Mouse (Mus musculus) telencephalon, adult 2 months (tissue): ENCODE measurements around the gene Usp5.
A peak's percentile ranks its signal among the peaks of the same experiment; 100 is the strongest.
"Not testable (repeated sequence)": the region's sequence is repeated elsewhere in the genome, so short reads cannot be mapped to it uniquely, and the experiment has no call there.

Experiments
- DNase-seq: peaks from one replicate; pipeline ENCODE4 v3.0.0-alpha.2; 2011; ENCODE audit warnings: low read depth, low spot score

Usp5 gene

DNA sequence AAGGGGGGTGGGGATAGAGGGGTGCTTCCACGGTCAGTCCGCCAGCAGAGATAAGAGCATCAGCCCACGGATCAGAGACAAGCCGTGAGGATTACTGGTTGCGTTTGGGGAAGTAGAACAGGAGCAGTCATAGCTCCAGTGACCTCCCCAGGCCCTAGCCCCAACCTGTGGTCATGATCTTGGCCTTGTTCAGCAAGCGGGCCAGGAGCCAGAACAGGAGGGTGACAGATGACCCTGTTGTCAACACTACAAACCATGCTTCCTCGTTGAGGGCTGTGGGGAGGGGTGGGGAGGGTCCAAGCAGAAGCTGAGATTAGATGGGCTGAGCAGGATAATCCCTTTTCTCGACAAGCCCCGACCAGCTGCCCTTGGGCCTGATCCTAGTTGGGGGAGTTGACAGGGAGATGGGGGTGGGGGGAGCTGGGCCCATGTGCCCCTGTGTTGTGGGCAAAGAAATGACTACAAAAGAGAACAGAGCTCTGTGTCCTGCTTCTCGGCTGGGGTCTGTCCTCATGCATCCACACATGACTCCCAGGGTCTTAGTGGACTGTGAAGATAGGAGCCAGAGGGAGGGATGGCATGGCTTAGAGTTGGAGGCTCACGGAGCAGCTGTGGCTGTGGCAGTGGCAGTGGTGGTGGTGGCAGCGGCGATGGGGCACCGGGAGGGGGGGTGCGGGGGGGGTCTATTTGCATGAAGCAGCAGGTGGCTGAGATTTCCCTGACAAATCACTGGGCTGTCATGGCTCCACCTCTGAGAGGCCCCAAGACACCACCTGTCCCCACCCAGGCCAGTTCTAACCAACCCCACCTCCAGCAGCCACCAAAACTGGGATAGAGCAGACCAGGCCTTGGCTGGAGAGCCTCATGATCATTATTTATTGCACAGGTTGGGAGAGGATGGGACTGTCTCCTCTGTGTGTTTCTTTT lies 11.2 kb upstream of the Usp5 start, which contains the start of gene Gnb3:
Gene Gnb3, minus strand, starts transcription at position 35 of the 927 bp plus-strand sequence.
- DNase-seq, result no peak

DNA sequence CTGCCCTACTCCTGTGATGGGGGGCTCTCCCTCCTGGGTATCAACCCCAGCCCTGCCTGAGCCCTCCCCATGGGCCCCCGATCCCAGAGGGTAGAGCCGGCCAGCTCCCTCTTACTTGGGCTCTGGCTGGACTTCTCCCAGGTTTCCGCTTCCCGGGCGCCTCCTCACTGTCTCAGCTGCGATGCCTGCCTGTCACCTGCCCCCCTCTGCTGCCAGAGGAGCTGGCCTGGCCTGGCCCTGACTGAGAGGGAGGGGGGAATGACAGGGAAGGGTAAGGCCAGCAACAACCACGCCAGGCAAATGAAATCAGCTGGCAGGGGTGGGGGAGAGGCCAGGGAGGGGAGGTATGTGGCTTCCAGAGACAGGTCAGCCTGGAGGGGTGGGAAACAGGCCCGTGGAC lies 10.5 kb upstream of the Usp5 start:
- DNase-seq, result no peak

DNA sequence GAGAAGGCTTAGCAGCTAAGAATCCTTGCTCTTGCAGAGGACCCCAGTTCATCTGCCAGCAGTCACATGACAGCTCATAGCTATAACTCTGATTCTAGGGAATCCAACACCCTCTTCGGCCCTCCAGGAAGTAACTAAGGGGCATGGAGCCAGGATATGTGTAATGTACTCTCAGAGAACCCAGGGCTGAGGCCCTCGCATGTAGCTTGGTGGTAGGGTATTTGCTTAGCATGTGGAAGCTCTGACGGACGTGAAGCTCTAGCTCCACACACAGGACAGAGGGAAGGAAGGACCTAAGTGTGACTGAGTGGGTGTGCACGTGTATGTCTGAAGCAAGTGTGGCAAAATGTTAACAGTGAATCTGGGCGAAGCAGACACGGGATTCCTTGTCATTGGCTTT lies 7.1 kb upstream of the Usp5 start:
- no peak for DNase-seq

DNA sequence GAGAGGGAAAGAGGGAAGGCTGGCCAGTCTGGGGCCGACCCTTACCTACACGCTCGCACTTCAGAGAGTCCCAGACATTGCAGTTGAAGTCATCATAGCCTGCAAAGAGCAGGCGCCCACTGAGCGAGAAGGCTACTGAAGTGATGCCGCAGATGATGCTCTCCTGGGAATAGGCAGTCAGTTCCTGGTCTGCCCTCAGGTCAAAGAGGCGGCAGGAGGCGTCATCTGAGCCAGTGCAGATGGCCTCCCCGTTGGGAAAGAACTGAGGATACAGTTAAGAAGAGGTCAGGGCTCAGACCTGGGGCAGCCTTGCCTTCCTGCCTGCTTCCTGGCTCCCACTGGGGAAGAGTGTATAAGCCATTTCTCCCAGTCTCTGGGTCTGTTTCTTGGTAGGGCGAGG lies 6.2 kb upstream of the Usp5 start:
- no peak for DNase-seq

DNA sequence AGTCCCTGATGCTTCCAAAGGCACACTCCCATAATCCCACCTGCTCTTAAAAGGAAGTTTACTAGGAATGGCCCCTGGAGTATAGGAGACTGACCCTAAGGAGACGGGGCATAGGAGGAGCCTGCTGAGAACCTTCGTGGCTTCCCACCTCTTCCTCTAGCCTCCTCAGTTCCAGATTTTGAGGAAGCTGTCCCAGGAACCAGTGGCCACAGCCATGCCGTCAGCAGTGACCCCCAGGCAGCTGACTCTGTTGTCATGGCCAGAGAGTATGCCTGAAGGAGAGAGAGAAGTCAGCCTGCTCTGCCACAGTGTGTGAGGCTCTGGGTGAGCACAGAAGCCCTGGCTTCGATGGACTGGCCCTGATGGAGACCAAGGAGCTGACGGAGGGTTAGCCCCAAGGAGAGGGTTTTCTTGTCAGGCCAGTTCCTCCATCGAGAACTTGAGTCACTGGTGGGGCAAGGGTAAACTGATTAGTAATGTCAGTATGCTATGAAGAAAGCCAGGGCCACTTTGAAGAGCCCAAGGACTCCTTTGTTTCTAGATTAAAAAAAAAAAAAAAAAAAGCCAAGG lies 5.3 kb upstream of the Usp5 start:
- no peak for DNase-seq

DNA sequence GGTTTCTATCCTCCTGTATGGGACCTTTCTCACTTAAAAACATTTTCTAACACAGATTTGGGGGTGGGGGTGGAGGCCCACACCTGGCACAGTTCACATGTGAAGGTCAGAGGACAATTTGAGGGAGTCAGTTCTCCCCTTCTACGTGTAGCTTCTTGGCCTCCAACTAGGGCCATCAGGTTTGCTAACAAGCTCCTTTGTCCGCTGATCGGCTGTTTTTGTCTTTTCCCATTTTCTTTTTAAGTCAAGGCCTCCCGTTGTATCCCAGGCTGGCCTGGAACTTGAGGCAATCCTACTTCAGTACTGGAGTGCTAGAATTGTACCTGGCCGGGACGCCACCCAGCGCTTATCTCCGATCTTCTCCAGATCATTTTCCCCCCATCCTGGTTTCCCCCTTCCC lies 2.4 kb upstream of the Usp5 start:
- DNase-seq, result no peak

DNA sequence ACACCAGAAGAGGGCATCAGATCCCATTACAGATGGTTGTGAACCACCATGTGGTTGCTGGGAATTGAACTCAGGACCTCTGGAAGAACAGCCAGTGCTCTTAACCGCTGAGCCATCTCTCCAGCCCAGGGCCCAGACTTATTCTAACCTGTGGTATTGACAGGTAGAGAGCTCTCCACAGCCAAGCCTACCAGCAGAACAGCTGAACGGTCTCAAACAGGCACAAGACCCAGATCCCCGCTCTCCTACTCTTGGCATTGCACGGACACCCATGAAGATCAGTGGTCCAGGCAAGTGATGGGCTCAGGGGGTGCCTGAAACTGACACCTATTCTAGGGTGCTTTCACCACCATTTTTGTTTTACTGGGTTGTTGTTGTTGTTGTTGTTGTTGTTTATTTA lies 1.9 kb upstream of the Usp5 start:
- DNase-seq, result not testable (repeated sequence)

DNA sequence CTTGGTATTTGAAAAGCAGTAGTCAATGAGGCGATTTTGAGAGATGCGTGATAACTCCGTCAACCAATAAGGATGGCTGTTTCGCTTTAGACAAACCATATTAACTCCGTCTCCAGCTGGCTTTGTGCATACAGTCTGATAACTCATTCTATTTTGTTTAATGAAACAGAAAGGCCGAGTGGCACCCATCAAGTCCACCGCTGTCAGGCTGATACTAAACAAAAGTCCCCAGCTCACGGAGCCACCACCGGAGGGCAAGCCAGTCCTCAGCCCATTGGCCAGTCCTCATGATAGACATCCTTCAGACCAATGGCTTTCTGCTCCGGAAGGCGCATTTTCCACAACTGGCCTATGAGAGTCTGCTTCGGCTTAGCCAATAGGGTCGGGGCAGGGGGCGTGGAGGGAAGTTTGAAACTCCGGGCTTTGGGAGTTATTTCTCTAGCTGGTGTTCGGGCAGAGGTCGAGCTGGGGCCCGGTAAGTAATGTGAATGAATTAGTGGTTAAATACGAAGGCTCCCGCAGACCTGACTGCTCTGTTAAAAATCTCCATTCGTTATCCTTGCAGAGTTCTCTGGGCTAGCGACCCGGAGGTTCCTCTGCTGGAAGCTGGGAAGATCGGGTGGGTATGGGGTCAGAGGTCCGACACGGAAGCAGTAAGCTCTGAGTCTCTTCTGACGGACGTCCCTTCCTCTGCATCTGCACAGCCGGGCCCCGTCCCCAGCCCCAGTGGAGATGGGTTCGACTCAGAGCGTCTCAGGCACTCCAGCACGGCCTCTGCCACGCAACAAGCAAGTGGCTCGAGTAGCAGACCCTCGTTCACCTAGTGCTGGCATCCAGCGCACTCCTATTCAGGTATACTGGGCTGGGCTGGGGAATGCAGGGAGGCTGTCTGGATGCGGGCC lies 766 bp upstream of the Usp5 start:
- peak; percentile 97 for DNase-seq

DNA sequence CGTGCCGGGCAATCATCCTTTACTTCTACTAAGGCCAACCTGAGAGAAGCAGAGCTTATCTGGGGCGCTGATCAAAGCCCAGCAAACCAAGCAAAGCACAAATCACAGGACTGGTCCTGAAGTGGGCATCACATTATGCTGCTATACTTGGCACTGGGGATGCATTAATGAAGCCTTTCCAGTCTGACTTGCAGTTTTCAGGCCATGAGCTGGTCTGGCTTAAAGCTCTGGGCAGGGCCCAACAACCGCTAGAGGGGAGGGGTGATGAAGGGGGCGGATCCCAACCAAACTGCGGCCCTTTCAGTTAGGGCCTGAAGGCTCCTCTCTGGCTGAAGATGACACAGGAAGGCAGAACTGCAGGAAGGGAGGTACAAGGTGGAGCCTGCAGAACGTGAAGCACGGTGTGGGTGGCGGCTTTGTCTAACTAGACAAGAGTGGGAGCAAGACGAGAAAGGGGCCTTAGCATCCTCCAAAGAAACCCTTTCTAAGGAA lies 1.1 kb downstream of the Usp5 start:
- no peak for DNase-seq

DNA sequence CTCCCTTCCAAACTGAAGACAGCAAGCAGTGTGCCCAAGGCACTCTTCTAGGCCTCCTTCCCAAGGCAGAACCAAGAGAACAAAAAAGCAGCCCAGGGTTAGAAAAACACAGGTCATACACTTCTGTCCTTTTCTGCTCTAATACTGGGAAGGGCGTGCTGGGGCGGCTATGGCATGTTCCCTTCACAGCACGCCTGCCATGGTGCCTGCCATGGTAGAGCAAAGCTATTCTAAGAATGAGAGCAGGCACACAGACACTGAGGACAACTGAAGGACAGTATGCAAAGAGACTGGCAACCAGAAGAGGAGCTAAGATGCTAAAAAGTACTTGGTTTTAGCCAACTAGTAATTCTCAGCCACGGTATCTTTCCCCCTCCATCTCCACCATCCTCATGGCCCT lies 7.2 kb downstream of the Usp5 start:
- no peak for DNase-seq

DNA sequence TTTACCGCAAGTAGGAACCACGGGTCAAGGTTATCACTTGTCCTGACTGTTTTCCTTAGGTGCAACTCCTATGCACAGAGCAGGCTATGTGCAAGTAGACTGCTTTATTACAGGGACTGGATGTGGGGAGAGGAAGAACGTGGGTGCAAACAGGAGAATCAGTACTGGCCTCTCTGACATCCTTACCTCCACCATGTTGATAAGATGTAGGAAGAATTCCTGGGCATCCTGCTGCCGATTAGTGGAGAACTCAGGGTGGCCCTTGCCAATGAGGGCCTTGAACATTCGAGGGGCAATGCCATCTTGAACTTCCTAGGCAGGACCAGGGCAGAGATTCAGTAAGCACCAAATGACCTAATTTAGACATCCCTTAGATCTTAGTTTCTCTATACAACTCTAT lies 8.4 kb downstream of the Usp5 start:
- no peak for DNase-seq

DNA sequence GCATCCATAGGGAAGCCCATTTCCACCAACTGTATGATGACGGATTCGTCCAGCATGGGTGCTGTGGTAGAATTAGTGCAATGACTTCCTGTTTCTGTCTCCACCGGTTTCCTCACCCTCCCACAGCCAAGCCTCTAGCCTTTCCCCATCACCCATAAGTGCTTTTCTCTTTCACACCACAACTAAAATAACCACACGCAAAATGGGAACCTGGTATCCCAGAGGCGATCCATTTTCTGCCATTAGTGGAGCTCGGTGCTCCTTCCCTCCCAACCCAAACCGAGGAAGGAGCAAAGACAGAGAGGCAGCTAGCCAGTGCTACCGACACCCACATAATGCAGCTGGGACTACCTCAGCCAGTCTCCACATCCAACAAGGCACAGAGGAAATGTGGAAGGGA lies 11.3 kb downstream of the Usp5 start:
- DNase-seq, result no peak

DNA sequence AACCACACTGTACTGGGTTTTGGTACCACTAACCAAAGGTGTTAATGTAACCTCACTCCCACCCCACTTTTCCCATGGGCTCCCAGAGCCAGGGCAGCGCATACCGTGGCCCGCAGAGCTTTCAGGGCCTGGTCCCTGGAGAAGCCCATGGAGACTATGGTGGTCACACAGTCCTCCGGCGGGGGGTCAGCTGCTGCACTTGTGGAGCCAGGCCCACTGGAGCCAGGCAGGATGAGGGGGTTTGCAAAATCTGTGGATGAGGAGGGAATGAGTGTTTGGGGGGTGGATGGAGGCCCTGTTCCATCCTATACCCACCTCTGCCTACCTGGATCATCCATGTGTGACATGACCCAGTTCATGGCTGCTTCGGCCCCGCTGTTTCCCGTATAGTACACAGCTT lies 11.7 kb downstream of the Usp5 start:
- no peak for DNase-seq

DNA sequence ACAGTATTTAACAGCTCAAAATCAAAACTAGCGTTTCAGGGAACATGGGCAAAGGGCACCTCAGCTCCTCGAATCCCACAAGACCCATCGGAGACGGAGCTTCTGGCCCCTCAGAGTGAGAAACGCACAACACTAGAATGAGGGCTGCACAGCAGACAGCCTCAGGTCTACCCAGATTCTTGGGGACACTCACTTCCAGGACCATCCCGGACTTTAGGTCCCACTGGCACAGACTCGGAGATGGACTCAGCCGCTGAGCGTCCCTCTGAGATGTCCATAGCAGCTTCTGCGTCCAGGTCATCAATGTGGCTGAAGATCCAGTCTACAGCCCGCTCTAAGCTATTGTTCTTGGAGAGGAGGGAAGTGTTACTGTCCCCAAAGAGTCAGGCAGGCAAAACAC lies 12.2 kb downstream of the Usp5 start:
- no peak for DNase-seq

DNA sequence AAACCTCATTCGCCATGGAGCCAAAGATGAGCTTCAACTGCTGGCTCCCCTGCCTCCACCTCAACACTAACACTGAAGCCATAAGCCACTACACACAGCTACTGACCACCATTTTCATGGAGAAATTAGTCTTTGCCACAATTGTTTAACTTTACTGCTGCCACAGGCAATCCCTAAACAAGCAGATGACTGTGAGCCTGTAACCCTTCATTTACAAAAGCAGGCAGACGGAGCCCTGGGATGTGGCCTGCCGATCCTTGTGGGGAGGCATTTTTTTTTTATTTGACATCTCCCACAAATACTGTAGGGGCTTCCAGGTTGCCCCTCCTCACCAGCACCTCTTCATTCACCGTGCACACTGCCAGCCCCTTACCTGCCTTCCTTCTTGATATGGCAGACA lies 12.7 kb downstream of the Usp5 start:
- DNase-seq, result no peak

DNA sequence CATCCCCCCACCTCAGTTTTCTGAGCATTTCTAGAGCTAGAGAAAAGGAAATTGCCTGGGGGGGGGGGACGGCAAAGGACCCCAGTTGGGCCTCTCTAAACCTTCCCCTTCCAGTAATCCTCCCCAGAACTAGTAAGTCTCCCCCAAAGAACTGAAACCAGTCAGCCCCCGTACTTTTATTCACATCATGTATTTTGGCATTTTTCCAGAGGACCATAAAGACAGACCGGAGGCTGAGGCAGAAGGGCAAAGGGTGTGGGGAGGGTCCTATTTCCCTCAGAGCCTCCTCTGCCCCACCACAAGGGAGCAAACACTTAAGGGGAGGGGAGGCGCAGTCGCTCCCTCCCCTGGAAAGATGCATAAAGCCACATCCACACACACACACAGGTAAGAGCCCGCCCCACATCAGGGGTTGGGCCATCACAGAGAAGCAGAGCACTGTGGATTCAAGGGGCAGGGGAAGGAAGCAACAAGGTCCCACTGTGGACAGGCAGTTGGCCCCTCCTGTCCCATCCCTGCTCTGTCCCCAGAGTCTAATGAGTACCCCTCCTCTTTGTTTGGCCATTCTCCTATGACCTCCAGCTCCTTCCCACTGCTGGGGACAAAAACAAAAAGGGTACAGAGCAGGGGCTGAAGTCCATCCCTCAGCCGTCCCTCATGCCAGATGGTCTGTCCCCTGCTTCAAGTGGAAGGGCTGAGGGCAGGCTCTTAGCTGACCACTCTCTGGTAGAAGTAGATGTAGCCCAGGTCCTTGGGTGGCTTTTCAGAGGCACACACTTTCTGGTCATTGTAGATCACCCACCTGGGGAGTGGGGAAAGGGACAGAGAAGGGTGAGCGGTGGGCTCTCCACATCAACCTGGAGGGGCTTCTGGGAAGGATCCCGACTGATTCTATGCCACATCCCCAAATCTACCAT lies 14.2 kb downstream of the Usp5 start:
- no peak for DNase-seq

DNA sequence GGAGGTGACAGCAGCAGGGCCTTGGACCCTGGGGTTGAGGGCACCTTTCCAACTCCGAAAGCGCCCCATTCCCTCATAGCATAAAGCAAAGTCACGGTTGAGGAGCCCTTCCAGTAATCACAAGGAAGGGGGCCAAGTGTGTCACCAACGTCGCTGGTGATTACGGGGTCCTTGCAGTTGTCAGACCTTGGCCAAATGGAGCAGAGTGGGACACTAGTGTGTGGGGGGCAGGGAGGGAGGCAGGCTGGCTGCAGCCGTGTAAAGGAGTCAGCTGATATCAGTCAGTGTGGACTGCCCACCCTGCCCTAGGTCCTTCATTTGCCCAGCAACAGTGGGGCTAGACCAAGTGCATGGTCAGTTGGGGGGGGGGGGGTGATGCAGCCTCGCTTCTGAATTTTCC lies 14.8 kb downstream of the Usp5 start:
- no peak for DNase-seq

DNA sequence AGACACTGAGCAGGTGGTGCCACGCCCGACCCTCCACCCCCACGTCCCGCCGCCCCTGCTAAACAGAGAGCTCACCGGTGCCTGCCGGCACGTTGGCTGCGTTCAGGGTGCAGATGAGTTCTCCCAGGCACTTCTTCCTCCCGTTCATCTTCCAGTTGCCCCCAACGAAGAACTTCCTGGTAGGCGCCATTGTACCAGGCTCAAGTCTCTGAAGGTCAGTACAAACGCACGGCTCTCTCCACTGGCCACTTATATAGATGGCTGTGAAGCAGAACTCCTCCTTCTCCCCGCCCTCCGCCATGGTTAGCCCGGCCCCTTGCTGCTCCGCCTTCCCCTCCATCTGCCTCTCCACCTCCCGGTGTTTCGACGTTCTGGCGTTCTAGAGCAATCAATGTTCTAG lies 15.4 kb downstream of the Usp5 start, which contains the start of gene Tpi1:
Gene Tpi1, minus strand, starts transcription at position 364 of the 400 bp plus-strand sequence.
- peak; percentile 84 for DNase-seq

DNA sequence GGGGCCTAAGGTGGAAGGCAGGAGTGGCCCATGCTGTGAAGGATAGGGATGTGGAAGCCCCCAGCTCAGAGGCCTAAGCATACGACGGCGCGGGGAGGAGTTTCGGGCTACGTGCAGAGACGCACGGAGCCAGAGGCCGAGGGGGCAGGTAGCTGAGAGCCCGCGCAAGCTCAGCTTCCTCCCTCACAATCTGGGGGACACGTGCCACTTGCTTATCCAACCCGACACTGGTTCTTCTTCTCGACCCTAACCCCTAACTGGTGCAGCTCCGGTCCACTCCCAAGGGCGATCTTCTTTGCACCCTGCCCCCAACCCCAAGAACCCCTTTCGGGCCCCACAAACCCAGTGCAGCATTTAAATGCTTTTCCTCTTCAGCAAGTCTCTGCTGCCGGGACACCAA lies 15.8 kb downstream of the Usp5 start:
- peak; percentile 65 for DNase-seq

DNA sequence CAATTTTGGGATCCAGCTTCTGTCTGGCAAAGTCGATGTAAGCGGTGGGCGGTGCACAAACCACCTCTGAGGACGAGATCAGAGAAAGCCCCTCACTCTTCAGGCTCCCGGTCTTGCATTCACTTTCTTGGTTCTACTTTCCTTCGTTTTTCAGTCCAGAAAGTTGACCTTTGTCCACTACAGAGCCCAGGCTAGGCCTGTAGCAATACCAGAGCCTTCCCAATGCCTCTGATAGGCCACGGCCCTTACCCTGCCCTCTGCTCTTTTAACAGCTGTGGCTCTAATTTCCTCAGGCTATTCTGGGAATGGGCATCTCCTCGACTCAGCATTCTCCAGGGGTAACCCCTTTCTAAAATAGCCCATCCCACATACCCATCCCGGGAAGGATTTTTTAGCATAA lies 16.4 kb downstream of the Usp5 start:
- DNase-seq, result no peak
